Mouse (Mus musculus) CH12.LX (cell line): ENCODE results near the gene Ssbp3. TPM values are rescaled to one million over a fixed set of nuclear protein-coding genes. Genes with fewer than 3 reads are reported as not detected.

Source experiments
- DNase-seq: peaks from one replicate; pipeline ENCODE4 v3.0.0-alpha.2; 2013; ENCODE audit errors: extremely low read depth
- H3K27ac ChIP-seq: 2 replicates; pipeline ENCODE4 v1.5.1; 2012; ENCODE audit warnings: low read depth, mild to moderate bottlenecking, control low read depth, moderate library complexity; ENCODE audit not compliant: insufficient read depth
- H3K27me3 ChIP-seq: replicated peaks from 2 replicates; pipeline ENCODE3; 2012; ENCODE audit warnings: inconsistent platforms
- H3K36me3 ChIP-seq, 2 experiments: replicated peaks in 1 of 2; 2 replicates each; pipeline versions ENCODE3 to v1.6.1; 2012; ENCODE audit warnings: inconsistent platforms in 1 of 2, low read length in 1 of 2, mild to moderate bottlenecking in 1 of 2, mixed read lengths in 1 of 2, moderate library complexity in 1 of 2; ENCODE audit not compliant: control insufficient read depth in 1 of 2, insufficient read depth in 1 of 2
- H3K4me1 ChIP-seq, 2 experiments: 2 replicates each; pipeline ENCODE4 v1.6.1; 2012; ENCODE audit warnings: inconsistent platforms in 1 of 2, moderate library complexity in 1 of 2; ENCODE audit not compliant: insufficient read depth in 2 of 2, control insufficient read depth in 1 of 2
- H3K4me2 ChIP-seq: 2 replicates; pipeline ENCODE4 v1.6.1; 2012; ENCODE audit warnings: low read depth, mild to moderate bottlenecking, control low read depth; ENCODE audit not compliant: poor library complexity, insufficient read depth, severe bottlenecking
- H3K4me3 ChIP-seq, 3 experiments: fragments of 150-350 bp in 1 of 3; sonication (generic) in 1 of 3; replicated peaks in 1 of 3; 2 replicates each; pipeline versions ENCODE3 to v1.5.1; 2011 to 2012; ENCODE audit warnings: low read depth in 2 of 3, low read length in 2 of 3, mild to moderate bottlenecking in 2 of 3, moderate library complexity in 2 of 3, control low read depth in 1 of 3, improper control_type of control experiment in 1 of 3, inconsistent platforms in 1 of 3, mixed read lengths in 1 of 3; ENCODE audit not compliant: poor library complexity in 1 of 3
- H3K79me2 ChIP-seq: replicated peaks from 2 replicates; pipeline ENCODE4 v1.6.1; 2012; ENCODE audit warnings: mild to moderate bottlenecking, moderate library complexity; ENCODE audit not compliant: control insufficient read depth, poor library complexity, insufficient read depth, severe bottlenecking; ENCODE audit errors: extremely low read depth
- H3K9ac ChIP-seq: 2 replicates; pipeline ENCODE4 v1.6.1; 2012; ENCODE audit warnings: low read depth, mild to moderate bottlenecking, control low read depth, moderate library complexity; ENCODE audit not compliant: insufficient read depth
- H3K9me3 ChIP-seq: replicated peaks from 2 replicates; pipeline ENCODE3; 2012; ENCODE audit warnings: low read length, inconsistent platforms, mixed read lengths
- BHLHE40 ChIP-seq: IDR thresholded peaks from 2 replicates; pipeline ENCODE4 v1.6.1; 2011; ENCODE audit warnings: mild to moderate bottlenecking, low read depth, low read length, improper control_type of control experiment
- CHD1 ChIP-seq: IDR thresholded peaks from 2 replicates; pipeline ENCODE4 v1.6.1; 2012; ENCODE audit warnings: low read depth, low read length, improper control_type of control experiment, inconsistent platforms
- ELF1 ChIP-seq: IDR thresholded peaks from 2 replicates; pipeline ENCODE4 v1.6.1; 2014; ENCODE audit warnings: low read depth, mild to moderate bottlenecking, inconsistent platforms, low read length, improper control_type of control experiment
- ETS1 ChIP-seq: conservative IDR thresholded peaks from 2 replicates; pipeline ENCODE4 v1.6.1; 2012; ENCODE audit warnings: low read depth, mild to moderate bottlenecking, inconsistent platforms, low read length, improper control_type of control experiment, moderate library complexity
- GABPA ChIP-seq: IDR thresholded peaks from 2 replicates; pipeline ENCODE4 v1.6.1; 2012; ENCODE audit warnings: low read depth, low read length, improper control_type of control experiment, inconsistent platforms; ENCODE audit not compliant: insufficient replicate concordance
- HCFC1 ChIP-seq: IDR thresholded peaks from 2 replicates; pipeline ENCODE4 v1.6.1; 2012; ENCODE audit warnings: low read depth, mild to moderate bottlenecking, inconsistent platforms, low read length, improper control_type of control experiment
- JUN ChIP-seq: IDR thresholded peaks from 2 replicates; pipeline ENCODE4 v1.6.1; 2011; ENCODE audit warnings: low read depth, mild to moderate bottlenecking, low read length, improper control_type of control experiment, moderate library complexity; ENCODE audit not compliant: insufficient read depth
- JUND ChIP-seq: conservative IDR thresholded peaks from 2 replicates; pipeline ENCODE4 v1.6.1; 2011; ENCODE audit warnings: low read depth, low read length, improper control_type of control experiment
- KAT2A ChIP-seq: IDR thresholded peaks from 2 replicates; pipeline ENCODE4 v1.6.1; 2012; ENCODE audit warnings: low read length, improper control_type of control experiment, inconsistent platforms; ENCODE audit not compliant: insufficient replicate concordance
- MAX ChIP-seq: IDR thresholded peaks from 2 replicates; pipeline ENCODE4 v1.6.1; 2011; ENCODE audit warnings: low read length, improper control_type of control experiment
- MAZ ChIP-seq: IDR thresholded peaks from 2 replicates; pipeline ENCODE4 v1.6.1; 2012; ENCODE audit warnings: low read depth, mild to moderate bottlenecking, inconsistent platforms, low read length, improper control_type of control experiment, moderate library complexity
- MEF2A ChIP-seq: IDR thresholded peaks from 2 replicates; pipeline ENCODE4 v1.6.1; 2014; ENCODE audit warnings: low read depth, mild to moderate bottlenecking, inconsistent platforms, low read length, improper control_type of control experiment, borderline replicate concordance
- MXI1 ChIP-seq: IDR thresholded peaks from 2 replicates; pipeline ENCODE4 v1.6.1; 2011; ENCODE audit warnings: mild to moderate bottlenecking, low read depth, low read length, improper control_type of control experiment
- NELFE ChIP-seq: IDR thresholded peaks from 2 replicates; pipeline ENCODE4 v1.6.1; 2011; ENCODE audit warnings: low read depth, low read length, improper control_type of control experiment
- NRF1 ChIP-seq: IDR thresholded peaks from 2 replicates; pipeline ENCODE4 v1.6.1; 2014; ENCODE audit warnings: low read depth, mild to moderate bottlenecking, inconsistent platforms, low read length, improper control_type of control experiment, moderate library complexity
- POLR2A ChIP-seq: IDR thresholded peaks from 2 replicates; pipeline ENCODE4 v1.6.1; 2011; ENCODE audit warnings: low read depth, mild to moderate bottlenecking, improper control_type of control experiment, low read length
- RAD21 ChIP-seq: IDR thresholded peaks from 2 replicates; pipeline ENCODE4 v1.6.1; 2011; ENCODE audit warnings: low read depth, mild to moderate bottlenecking, low read length, improper control_type of control experiment, moderate library complexity
- RCOR1 ChIP-seq: conservative IDR thresholded peaks from 2 replicates; pipeline ENCODE4 v1.6.1; 2012; ENCODE audit warnings: low read depth, mild to moderate bottlenecking, inconsistent platforms, low read length, improper control_type of control experiment
- TCF12 ChIP-seq: IDR thresholded peaks from 2 replicates; pipeline ENCODE4 v1.6.1; 2014; ENCODE audit warnings: low read depth, mild to moderate bottlenecking, inconsistent platforms, low read length, improper control_type of control experiment
- UBTF ChIP-seq: IDR thresholded peaks from 2 replicates; pipeline ENCODE4 v1.6.1; 2012; ENCODE audit warnings: low read depth, mild to moderate bottlenecking, inconsistent platforms, low read length, improper control_type of control experiment, moderate library complexity
- USF1 ChIP-seq: IDR thresholded peaks from 2 replicates; pipeline ENCODE4 v1.6.1; 2014; ENCODE audit warnings: low read depth, mild to moderate bottlenecking, inconsistent platforms, low read length, improper control_type of control experiment
- ZC3H11A ChIP-seq: IDR thresholded peaks from 2 replicates; pipeline ENCODE4 v1.6.1; 2012; ENCODE audit warnings: low read depth, mild to moderate bottlenecking, inconsistent platforms, low read length, improper control_type of control experiment
- ZMIZ1 ChIP-seq: IDR thresholded peaks from 2 replicates; pipeline ENCODE4 v1.6.1; 2012; ENCODE audit warnings: low read depth, mild to moderate bottlenecking, inconsistent platforms, low read length, improper control_type of control experiment
- ZNF384 ChIP-seq: IDR thresholded peaks from 2 replicates; pipeline ENCODE4 v1.6.1; 2012; ENCODE audit warnings: low read depth, low read length, improper control_type of control experiment, inconsistent platforms
- dilution Hi-C: fragments of 300-500 bp; cut with MboI; formaldehyde crosslinking; loops from 2 replicates; pipeline ENCODE4 v1.14.3; 2020; ENCODE audit warnings: low sequenced_read_pairs; ENCODE audit not compliant: extremely low pct_unique_long_range_greater_than_20kb, extremely low pct_ligation_motif_present
- in situ Hi-C: fragments of 300-500 bp; cut with MboI; formaldehyde crosslinking; loops from 3 replicates; pipeline ENCODE4 v1.14.3; 2019; ENCODE audit warnings: low sequenced_read_pairs, low pct_ligation_motif_present, low pct_unique_long_range_greater_than_20kb, mixed read lengths
- polyA plus RNA-seq: library from polyadenylated mRNA; unstranded; fragments of >175 nt; gene quantifications from 2 replicates; pipeline ENCODE4 v1.2.1, GENCODE M21; 2012; ENCODE audit warnings: low read depth; ENCODE audit not compliant: insufficient read length
- total RNA-seq, 2 experiments: library from RNA; depleted of rRNA; stranded (reverse); fragments of 300-350 nt in 1 of 2; fragments of >200 nt in 1 of 2; gene quantifications; 2 replicates each; pipeline ENCODE4 v1.2.3; 2012 to 2014

The Ssbp3 gene
- total and polyA plus RNA-seq, 3 experiments: 32.4 to 129 (median 76.5) TPM

DNA sequence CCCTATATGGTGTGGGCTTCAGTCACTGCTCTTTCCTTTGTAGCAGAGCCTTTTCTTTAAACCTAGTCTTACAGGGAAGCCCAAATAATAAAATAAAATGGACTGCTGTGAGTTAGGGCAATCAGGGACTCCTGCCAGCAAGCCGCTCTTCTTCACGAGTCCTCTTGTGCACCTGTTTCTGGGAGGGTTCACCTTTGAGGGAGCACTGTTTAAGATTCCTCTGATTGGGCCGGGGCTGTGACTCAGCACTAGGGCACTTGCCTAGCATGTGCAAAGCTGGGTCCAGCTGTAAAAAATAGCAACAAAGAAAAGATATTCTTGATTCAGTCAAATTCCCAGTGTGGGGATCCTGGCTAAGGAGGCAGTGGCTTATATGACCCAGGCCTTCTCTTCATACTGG is 34.4 kb downstream of the Ssbp3 start:
- no peak for TF ChIP-seq MAX
- TF ChIP-seq CHD1: no peak
- no peak for TF ChIP-seq ZC3H11A
- TF ChIP-seq JUND: no peak
- TF ChIP-seq ETS1: no peak
- no peak for TF ChIP-seq ELF1
- TF ChIP-seq ZMIZ1: no peak
- no peak for TF ChIP-seq GABPA
- no peak for TF ChIP-seq UBTF
- TF ChIP-seq MXI1: no peak
- TF ChIP-seq BHLHE40: no peak
- no peak for TF ChIP-seq NRF1
- no peak for TF ChIP-seq ZNF384
- no peak for TF ChIP-seq NELFE
- TF ChIP-seq HCFC1: no peak
- no peak for TF ChIP-seq RAD21
- TF ChIP-seq JUN: no peak
- TF ChIP-seq, all 38 proteins: peak for 0
- H3K4me2 ChIP-seq: no peak overlapping the region

DNA sequence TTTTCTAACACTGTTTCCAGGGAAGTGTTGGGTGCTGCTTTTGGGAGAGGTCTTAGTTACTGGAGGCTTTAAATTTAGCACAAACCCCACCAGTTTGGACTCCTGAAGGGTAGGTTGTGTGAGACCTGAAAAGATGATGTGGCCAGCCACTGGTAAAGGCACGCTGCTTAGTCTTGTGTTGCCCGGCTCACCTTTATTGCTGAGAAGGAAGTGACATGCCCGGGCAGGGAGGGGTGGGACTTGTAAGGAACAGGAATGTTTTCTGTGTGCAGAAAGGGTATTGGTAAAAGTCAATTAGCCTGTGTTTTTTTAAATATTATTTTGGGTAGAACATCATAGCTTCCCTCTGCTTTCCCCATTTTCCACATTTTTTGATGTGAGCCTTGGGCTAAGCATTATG is 37.2 kb downstream of the Ssbp3 start:
- no peaks in the 10 kb centered on the region for H3K9me3 ChIP-seq
- in situ Hi-C loops: no loop called here
- H3K36me3 ChIP-seq: peaks cover 0 to 64% of the 10 kb centered on the region in 2 experiments
- H3K79me2 ChIP-seq: peaks cover 6% of the 10 kb centered on the region; the same call in 1 of the 2 replicates
- H3K27ac ChIP-seq: no peak overlapping the region
- no peaks in the 10 kb centered on the region for H3K27me3 ChIP-seq
- no peak overlapping the region for H3K4me3 ChIP-seq
- no peak overlapping the region for H3K4me2 ChIP-seq
- dilution Hi-C loops: no loop called here
- DNase-seq: no peak
- H3K9ac ChIP-seq: no peak overlapping the region
- no peak for TF ChIP-seq TCF12
- TF ChIP-seq KAT2A: no peak
- no peak for TF ChIP-seq ZMIZ1
- no peak for TF ChIP-seq POLR2A
- TF ChIP-seq USF1: no peak
- TF ChIP-seq RCOR1: no peak
- no peak for TF ChIP-seq MAZ
- TF ChIP-seq MEF2A: no peak
- TF ChIP-seq JUND: no peak
- no peak for TF ChIP-seq ETS1
- H3K4me1 ChIP-seq: peaks cover 43 to 97% of the 10 kb centered on the region in 2 experiments

More for the DNA sequence above, 34.4 kb downstream of the Ssbp3 start:
- DNase-seq: no peak
- H3K4me3 ChIP-seq: no peak overlapping the region
- peaks cover 58 to 98% of the 10 kb centered on the region in 2 experiments for H3K4me1 ChIP-seq
- H3K27me3 ChIP-seq: no peaks in the 10 kb centered on the region
- H3K9ac ChIP-seq: no peak overlapping the region
- peaks cover 7 to 70% of the 10 kb centered on the region in 2 experiments for H3K36me3 ChIP-seq
- in situ Hi-C loops (no loop called here), dilution Hi-C loops (no loop called here)
- H3K79me2 ChIP-seq: peaks cover 6% of the 10 kb centered on the region; the same call in 1 of the 2 replicates
- no peak overlapping the region for H3K27ac ChIP-seq
- no peaks in the 10 kb centered on the region for H3K9me3 ChIP-seq
